Mouse (Mus musculus): ENCODE measurements around the gene Cst3. TPM values are rescaled to one million over a fixed set of nuclear protein-coding genes. Genes with fewer than 3 reads are reported as not detected.

Gene Cst3
- polyA plus RNA-seq (2015; fragmentation: Nextera tagmentation; extraction: Ambion mirVana) = 757 and 946 TPM in 2 replicates

- Histone ChIP-seq H3K27ac (ENCODE audit: low read depth, low read length) (peak within 1 kb of the TSS; percentile 89), H3K4me3 (ENCODE audit: low read length) (peak within 1 kb of the TSS; percentile 97), H3K36me3 (ENCODE audit: control insufficient read depth, insufficient read depth, low read length) (peaks cover 12% of the 10 kb centered on the region), H3K9me3 (ENCODE audit: control insufficient read depth, low read length) (no peaks in the 10 kb centered on the region), H3K27me3 (replicated peaks; ENCODE audit: control insufficient read depth, insufficient read depth, low read length) (no peaks in the 10 kb centered on the region), H3K9ac (ENCODE audit: low read depth, low read length) (peak within 1 kb of the TSS; percentile 95), H3K4me1 (ENCODE audit: control insufficient read depth, insufficient read depth, low read depth, low read length) (peaks cover 26% of the 10 kb centered on the region), H3K4me2 (ENCODE audit: low read length) (peak within 1 kb of the TSS; percentile 95)
- peak; percentile 96 for ATAC-seq
- 0% methylated on average over 12 of the region's 19 CpGs for WGBS
These were observed at the start of gene Cst3 for GRCm38 (mm10) chr2:148875335-148875811. Cst3 (minus strand) TSS chr2:148875692.

GRCm38 (mm10) chr2:148902286-148902685, 26.8 kb upstream of the Cst3 start:
- no peak overlapping the region for H3K4me3 ChIP-seq (ENCODE audit: low read length)
- 13% methylated on average over 5 of the region's 5 CpGs for WGBS
- H3K9me3 ChIP-seq (ENCODE audit: control insufficient read depth, low read length) = no peaks in the 10 kb centered on the region
- no peak overlapping the region for H3K9ac ChIP-seq (ENCODE audit: low read depth, low read length)
- H3K36me3 ChIP-seq (ENCODE audit: control insufficient read depth, insufficient read depth, low read length) = no peaks in the 10 kb centered on the region
- no peaks in the 10 kb centered on the region for H3K27me3 ChIP-seq (replicated peaks; ENCODE audit: control insufficient read depth, insufficient read depth, low read length)
- H3K4me2 ChIP-seq (ENCODE audit: low read length) = no peak overlapping the region
- ATAC-seq = peak; percentile 86
- H3K27ac ChIP-seq (ENCODE audit: low read depth, low read length) = no peak overlapping the region
- no peaks in the 10 kb centered on the region for H3K4me1 ChIP-seq (ENCODE audit: control insufficient read depth, insufficient read depth, low read depth, low read length)

DNA sequence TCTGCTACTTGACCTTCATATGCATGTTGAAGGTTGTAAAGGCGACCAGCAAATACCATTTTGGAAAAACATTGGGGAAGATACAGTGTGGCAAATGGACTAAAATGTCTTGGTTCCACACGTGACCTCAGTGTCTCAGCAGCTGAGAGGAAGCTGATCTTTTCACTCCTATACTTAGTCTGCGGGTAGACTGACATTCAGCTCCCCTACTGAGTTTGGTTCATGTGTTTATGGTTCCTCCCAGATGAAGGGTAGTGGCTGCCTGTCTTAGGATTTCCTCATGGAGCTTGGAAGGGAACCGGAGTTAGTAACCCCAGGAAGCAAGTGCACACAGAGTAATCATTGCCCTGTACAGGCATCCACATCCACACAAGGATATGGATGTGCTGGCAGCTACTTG, 24.8 kb upstream of the Cst3 start:
- Histone ChIP-seq H3K27me3 (replicated peaks; ENCODE audit: control insufficient read depth, insufficient read depth, low read length) (no peaks in the 10 kb centered on the region), H3K4me1 (ENCODE audit: control insufficient read depth, insufficient read depth, low read depth, low read length) (no peaks in the 10 kb centered on the region), H3K4me2 (ENCODE audit: low read length) (no peak overlapping the region), H3K36me3 (ENCODE audit: control insufficient read depth, insufficient read depth, low read length) (no peaks in the 10 kb centered on the region), H3K9ac (ENCODE audit: low read depth, low read length) (no peak overlapping the region), H3K9me3 (ENCODE audit: control insufficient read depth, low read length) (no peaks in the 10 kb centered on the region), H3K4me3 (ENCODE audit: low read length) (no peak overlapping the region), H3K27ac (ENCODE audit: low read depth, low read length) (no peak overlapping the region)
- ATAC-seq = no peak
- 63% methylated on average over 4 of the region's 4 CpGs for WGBS

- WGBS = 80% methylated on average over 1 of the region's 1 CpGs
- Histone ChIP-seq H3K9ac (ENCODE audit: low read depth, low read length) (no peak overlapping the region), H3K36me3 (ENCODE audit: control insufficient read depth, insufficient read depth, low read length) (no peaks in the 10 kb centered on the region), H3K4me2 (ENCODE audit: low read length) (no peak overlapping the region), H3K4me1 (ENCODE audit: control insufficient read depth, insufficient read depth, low read depth, low read length) (no peaks in the 10 kb centered on the region), H3K27ac (ENCODE audit: low read depth, low read length) (no peak overlapping the region), H3K27me3 (replicated peaks; ENCODE audit: control insufficient read depth, insufficient read depth, low read length) (no peaks in the 10 kb centered on the region), H3K9me3 (ENCODE audit: control insufficient read depth, low read length) (no peaks in the 10 kb centered on the region), H3K4me3 (ENCODE audit: low read length) (no peak overlapping the region)
- ATAC-seq = no peak
These were observed 20.7 kb upstream of the Cst3 start for GRCm38 (mm10) chr2:148896219-148896618.

DNA sequence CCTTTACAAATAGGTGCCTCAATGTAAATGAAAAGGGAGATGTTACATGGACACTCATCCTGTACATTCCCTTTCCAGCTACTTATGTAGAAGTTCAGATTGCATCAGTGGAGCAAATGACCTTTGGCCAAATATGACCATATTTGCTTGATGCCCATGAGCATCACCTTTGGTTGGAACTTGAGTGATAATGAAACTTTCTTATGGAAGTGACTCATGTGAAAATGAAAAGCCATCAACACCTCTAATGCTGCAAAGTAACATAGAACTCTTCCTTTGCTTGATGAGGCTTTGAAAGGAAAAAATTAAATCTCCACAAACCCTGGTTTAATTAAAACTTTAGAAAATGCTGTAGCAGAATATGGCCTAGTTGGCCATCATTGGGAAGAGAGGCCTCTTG, 17.6 kb upstream of the Cst3 start:
- H3K4me3 ChIP-seq (ENCODE audit: low read length) = no peak overlapping the region
- H3K4me2 ChIP-seq (ENCODE audit: low read length) = no peak overlapping the region
- no peaks in the 10 kb centered on the region for H3K36me3 ChIP-seq (ENCODE audit: control insufficient read depth, insufficient read depth, low read length)
- H3K4me1 ChIP-seq (ENCODE audit: control insufficient read depth, insufficient read depth, low read depth, low read length) = no peaks in the 10 kb centered on the region; the same call in 1 of the 2 replicates
- no peaks in the 10 kb centered on the region for H3K27me3 ChIP-seq (replicated peaks; ENCODE audit: control insufficient read depth, insufficient read depth, low read length)
- no peak overlapping the region for H3K27ac ChIP-seq (ENCODE audit: low read depth, low read length)
- H3K9ac ChIP-seq (ENCODE audit: low read depth, low read length) = no peak overlapping the region
- H3K9me3 ChIP-seq (ENCODE audit: control insufficient read depth, low read length) = no peaks in the 10 kb centered on the region
- no peak for ATAC-seq

- Histone ChIP-seq H3K27me3 (replicated peaks; ENCODE audit: control insufficient read depth, insufficient read depth, low read length) (no peaks in the 10 kb centered on the region), H3K4me1 (ENCODE audit: control insufficient read depth, insufficient read depth, low read depth, low read length) (no peaks in the 10 kb centered on the region; the same call in 1 of the 2 replicates), H3K9ac (ENCODE audit: low read depth, low read length) (no peak overlapping the region), H3K4me2 (ENCODE audit: low read length) (no peak overlapping the region), H3K4me3 (ENCODE audit: low read length) (no peak overlapping the region), H3K36me3 (ENCODE audit: control insufficient read depth, insufficient read depth, low read length) (no peaks in the 10 kb centered on the region), H3K9me3 (ENCODE audit: control insufficient read depth, low read length) (no peaks in the 10 kb centered on the region), H3K27ac (ENCODE audit: low read depth, low read length) (peak overlapping the region; percentile 76)
- ATAC-seq = peak; percentile 97
- WGBS = 23% methylated on average over 5 of the region's 5 CpGs
These were observed 14.7 kb upstream of the Cst3 start for GRCm38 (mm10) chr2:148890021-148890851.

GRCm38 (mm10) chr2:148889331-148890010, 14.0 kb upstream of the Cst3 start:
- Histone ChIP-seq H3K27me3 (replicated peaks; ENCODE audit: control insufficient read depth, insufficient read depth, low read length) (no peaks in the 10 kb centered on the region), H3K27ac (ENCODE audit: low read depth, low read length) (peak overlapping the region; percentile 59), H3K4me2 (ENCODE audit: low read length) (no peak overlapping the region), H3K4me3 (ENCODE audit: low read length) (no peak overlapping the region), H3K4me1 (ENCODE audit: control insufficient read depth, insufficient read depth, low read depth, low read length) (no peaks in the 10 kb centered on the region; the same call in 1 of the 2 replicates), H3K36me3 (ENCODE audit: control insufficient read depth, insufficient read depth, low read length) (no peaks in the 10 kb centered on the region), H3K9ac (ENCODE audit: low read depth, low read length) (no peak overlapping the region), H3K9me3 (ENCODE audit: control insufficient read depth, low read length) (no peaks in the 10 kb centered on the region)
- peak; percentile 48 for ATAC-seq
- 42% methylated on average over 3 of the region's 3 CpGs for WGBS

GRCm38 (mm10) chr2:148888872-148889271, 13.4 kb upstream of the Cst3 start:
- Histone ChIP-seq H3K9ac (ENCODE audit: low read depth, low read length) (no peak overlapping the region), H3K27ac (ENCODE audit: low read depth, low read length) (peak overlapping the region; percentile 59), H3K4me3 (ENCODE audit: low read length) (no peak overlapping the region), H3K27me3 (replicated peaks; ENCODE audit: control insufficient read depth, insufficient read depth, low read length) (no peaks in the 10 kb centered on the region), H3K4me1 (ENCODE audit: control insufficient read depth, insufficient read depth, low read depth, low read length) (no peaks in the 10 kb centered on the region; the same call in 1 of the 2 replicates), H3K4me2 (ENCODE audit: low read length) (no peak overlapping the region), H3K36me3 (ENCODE audit: control insufficient read depth, insufficient read depth, low read length) (no peaks in the 10 kb centered on the region), H3K9me3 (ENCODE audit: control insufficient read depth, low read length) (no peaks in the 10 kb centered on the region)
- no peak for ATAC-seq
- 73% methylated on average over 3 of the region's 3 CpGs for WGBS

- Histone ChIP-seq H3K36me3 (ENCODE audit: control insufficient read depth, insufficient read depth, low read length) (no peaks in the 10 kb centered on the region), H3K4me2 (ENCODE audit: low read length) (no peak overlapping the region)
- peak; percentile 85 for ATAC-seq
These were observed 9.2 kb upstream of the Cst3 start for GRCm38 (mm10) chr2:148884738-148885137.

More at GRCm38 (mm10) chr2:148884738-148885137, 9.2 kb upstream of the Cst3 start:
- Histone ChIP-seq H3K27me3 (replicated peaks; ENCODE audit: control insufficient read depth, insufficient read depth, low read length) (no peaks in the 10 kb centered on the region), H3K9ac (ENCODE audit: low read depth, low read length) (no peak overlapping the region), H3K4me3 (ENCODE audit: low read length) (no peak overlapping the region), H3K4me1 (ENCODE audit: control insufficient read depth, insufficient read depth, low read depth, low read length) (no peaks in the 10 kb centered on the region), H3K27ac (ENCODE audit: low read depth, low read length) (no peak overlapping the region), H3K9me3 (ENCODE audit: control insufficient read depth, low read length) (no peaks in the 10 kb centered on the region)
